Mouse (Mus musculus): ENCODE data around the gene E030018B13Rik.

GRCm38 (mm10) chr7:63941050-63941449 is 24.4 kb downstream of the E030018B13Rik start:
- no peak for TF ChIP-seq CTCF (IDR thresholded peaks at IDR 0.05)
- TF ChIP-seq POLR2A (IDR thresholded peaks at IDR 0.05; ENCODE audit: insufficient read depth, low read depth, low read length): no peak
- no peak for TF ChIP-seq EP300 (IDR thresholded peaks at IDR 0.05; ENCODE audit: insufficient read depth, low read depth, low read length)

All from heart, adult 2 months (tissue).